Mouse (Mus musculus) liver, embryonic 15.5 days (tissue): Measurements from ENCODE around the gene Zfp281. TPM values are rescaled to one million over a fixed set of nuclear protein-coding genes. Genes with fewer than 3 reads are reported as not detected.

ENCODE experiments used
- ATAC-seq: fragments of 200-750 bp; cut with Nextera tagmentation; 2 replicates; pipeline ENCODE4 v1.8.0; 2017; ENCODE audit warnings: moderate number of reproducible peaks, mild to moderate bottlenecking, moderate library complexity; ENCODE audit not compliant: insufficient read depth
- H3K27ac ChIP-seq: fragments of 300-500 bp; sonication (generic); replicated peaks from 2 replicates; pipeline ENCODE4 v1.5.1; 2015; ENCODE audit warnings: mild to moderate bottlenecking, inconsistent platforms
- H3K27me3 ChIP-seq: fragments of 300-500 bp; sonication (generic); 2 replicates; pipeline ENCODE4 v1.6.1; 2015; ENCODE audit warnings: mild to moderate bottlenecking, inconsistent platforms
- H3K36me3 ChIP-seq: fragments of 300-500 bp; sonication (generic); replicated peaks from 2 replicates; pipeline ENCODE4 v1.6.1; 2015; ENCODE audit warnings: moderate library complexity, mild to moderate bottlenecking, inconsistent platforms
- H3K4me1 ChIP-seq: fragments of 300-500 bp; sonication (generic); replicated peaks from 2 replicates; pipeline ENCODE4 v1.6.1; 2015; ENCODE audit warnings: inconsistent platforms
- H3K4me2 ChIP-seq: fragments of 300-500 bp; sonication (generic); 2 replicates; pipeline ENCODE4 v1.6.1; 2015; ENCODE audit warnings: moderate library complexity, mild to moderate bottlenecking, inconsistent platforms
- H3K4me3 ChIP-seq: fragments of 300-500 bp; sonication (generic); replicated peaks from 2 replicates; pipeline ENCODE4 v1.5.1; 2015; ENCODE audit warnings: mild to moderate bottlenecking, inconsistent platforms
- H3K9ac ChIP-seq: fragments of 300-500 bp; sonication (generic); 2 replicates; pipeline ENCODE4 v1.6.1; 2015; ENCODE audit warnings: moderate library complexity, mild to moderate bottlenecking, inconsistent platforms
- H3K9me3 ChIP-seq: fragments of 300-500 bp; sonication (generic); replicated peaks from 2 replicates; pipeline ENCODE4 v1.6.1; 2016; ENCODE audit warnings: inconsistent platforms
- WGBS: fragments of 180-500 bp; shearing (Covaris S2); methylation state at CpG from one replicate; pipeline ENCODE4 v1.1.7; 2015; ENCODE audit warnings: mixed read lengths; ENCODE audit not compliant: insufficient replicate concordance; 5-methylcytosine and 5-hydroxymethylcytosine counted together
- polyA plus RNA-seq: library from polyadenylated mRNA; unstranded; fragments of >200 nt; fragmentation: Nextera tagmentation; extraction: Ambion mirVana; gene quantifications from 2 replicates; pipeline ENCODE4 v1.2.1, GENCODE M21; 2015

Gene Zfp281
- polyA plus RNA-seq, result 6.0 and 6.6 TPM in 2 replicates

- Histone ChIP-seq H3K4me2 (peak within 1 kb of the TSS; percentile 95), H3K36me3 (peaks cover 17% of the 10 kb centered on the region; the same call in 1 of the 2 replicates), H3K4me1 (peaks cover 33% of the 10 kb centered on the region), H3K4me3 (peak within 1 kb of the TSS; percentile 92), H3K9me3 (no peaks in the 10 kb centered on the region), H3K27me3 (no peaks in the 10 kb centered on the region), H3K9ac (peak within 1 kb of the TSS; percentile 87), H3K27ac (peak within 1 kb of the TSS; percentile 74)
- peak; percentile 92 for ATAC-seq
- WGBS, result under 1% methylated on average over 45 of the region's 45 CpGs
Observed at GRCm38 (mm10) chr1:136624146-136625018, at the start of gene Zfp281. Gene Zfp281, plus strand, starts transcription at chr1:136624901.

- WGBS, result 18% methylated on average over 16 of the region's 16 CpGs
Observed at GRCm38 (mm10) chr1:136577890-136578663, 46.6 kb upstream of the Zfp281 start.

GRCm38 (mm10) chr1:136579360-136579759 lies 45.3 kb upstream of the Zfp281 start:
- ATAC-seq, result no peak
- H3K9ac ChIP-seq, result no peak overlapping the region
- H3K4me1 ChIP-seq, result no peaks in the 10 kb centered on the region; the same call in 1 of the 2 replicates
- no peak overlapping the region for H3K27ac ChIP-seq
- H3K9me3 ChIP-seq, result no peaks in the 10 kb centered on the region
- H3K36me3 ChIP-seq, result no peaks in the 10 kb centered on the region
- no peak overlapping the region for H3K4me3 ChIP-seq
- H3K4me2 ChIP-seq, result no peak overlapping the region
- WGBS, result 20% methylated on average over 14 of the region's 14 CpGs
- H3K27me3 ChIP-seq, result peaks cover 4% of the 10 kb centered on the region; the same call in 1 of the 2 replicates

More at GRCm38 (mm10) chr1:136577890-136578663, 46.6 kb upstream of the Zfp281 start:
- ATAC-seq, result no peak
- Histone ChIP-seq H3K4me1 (no peaks in the 10 kb centered on the region; the same call in 1 of the 2 replicates), H3K9me3 (no peaks in the 10 kb centered on the region), H3K27me3 (peaks cover 4% of the 10 kb centered on the region; the same call in 1 of the 2 replicates), H3K36me3 (no peaks in the 10 kb centered on the region), H3K4me2 (peak overlapping the region; percentile 25; the same call in 1 of the 2 replicates), H3K4me3 (no peak overlapping the region), H3K9ac (no peak overlapping the region), H3K27ac (no peak overlapping the region)

GRCm38 (mm10) chr1:136580266-136580665 lies 44.4 kb upstream of the Zfp281 start:
- Histone ChIP-seq H3K4me2 (no peak overlapping the region), H3K4me3 (no peak overlapping the region), H3K27ac (no peak overlapping the region), H3K9me3 (no peaks in the 10 kb centered on the region), H3K4me1 (no peaks in the 10 kb centered on the region; the same call in 1 of the 2 replicates), H3K36me3 (no peaks in the 10 kb centered on the region), H3K9ac (no peak overlapping the region), H3K27me3 (peaks cover 4% of the 10 kb centered on the region; the same call in 1 of the 2 replicates)
- 31% methylated on average over 8 of the region's 8 CpGs for WGBS
- ATAC-seq, result no peak

- no peak overlapping the region for H3K9ac ChIP-seq
- 36% methylated on average over 8 of the region's 8 CpGs for WGBS
- ATAC-seq, result no peak
Observed at GRCm38 (mm10) chr1:136581841-136582240, 42.9 kb upstream of the Zfp281 start.

GRCm38 (mm10) chr1:136587761-136588405 lies 36.8 kb upstream of the Zfp281 start:
- H3K36me3 ChIP-seq, result no peaks in the 10 kb centered on the region
- no peak overlapping the region for H3K4me3 ChIP-seq
- WGBS, result 70% methylated on average over 13 of the region's 13 CpGs
- ATAC-seq, result no peak
- H3K4me2 ChIP-seq, result no peak overlapping the region
- no peaks in the 10 kb centered on the region for H3K9me3 ChIP-seq
- 0 out of 2 replicates have a peak, but pooled peaks cover 8% of the 10 kb centered on the region for H3K27me3 ChIP-seq
- H3K9ac ChIP-seq, result no peak overlapping the region
- no peaks in the 10 kb centered on the region for H3K4me1 ChIP-seq
- H3K27ac ChIP-seq, result no peak overlapping the region

More at GRCm38 (mm10) chr1:136581841-136582240, 42.9 kb upstream of the Zfp281 start:
- Histone ChIP-seq H3K9me3 (no peaks in the 10 kb centered on the region), H3K4me1 (no peaks in the 10 kb centered on the region; the same call in 1 of the 2 replicates), H3K27ac (no peak overlapping the region), H3K4me2 (no peak overlapping the region), H3K4me3 (no peak overlapping the region), H3K27me3 (peaks cover 4% of the 10 kb centered on the region; the same call in 1 of the 2 replicates), H3K36me3 (no peaks in the 10 kb centered on the region)

GRCm38 (mm10) chr1:136588908-136589307 lies 35.8 kb upstream of the Zfp281 start:
- H3K4me2 ChIP-seq, result no peak overlapping the region
- no peak overlapping the region for H3K4me3 ChIP-seq
- no peak for ATAC-seq
- H3K4me1 ChIP-seq, result no peaks in the 10 kb centered on the region
- no peaks in the 10 kb centered on the region for H3K36me3 ChIP-seq
- 0 out of 2 replicates have a peak, but pooled peaks cover 8% of the 10 kb centered on the region for H3K27me3 ChIP-seq
- 19% methylated on average over 9 of the region's 9 CpGs for WGBS
- no peak overlapping the region for H3K27ac ChIP-seq
- H3K9me3 ChIP-seq, result no peaks in the 10 kb centered on the region
- H3K9ac ChIP-seq, result no peak overlapping the region

GRCm38 (mm10) chr1:136592741-136593140 lies 32.0 kb upstream of the Zfp281 start:
- no peak overlapping the region for H3K4me2 ChIP-seq
- no peak overlapping the region for H3K4me3 ChIP-seq
- ATAC-seq, result no peak
- no peaks in the 10 kb centered on the region for H3K4me1 ChIP-seq
- H3K27ac ChIP-seq, result no peak overlapping the region
- WGBS, result 71% methylated on average over 2 of the region's 2 CpGs
- H3K36me3 ChIP-seq, result no peaks in the 10 kb centered on the region
- no peaks in the 10 kb centered on the region for H3K9me3 ChIP-seq
- no peak overlapping the region for H3K9ac ChIP-seq
- H3K27me3 ChIP-seq, result 0 out of 2 replicates have a peak, but pooled peaks cover 8% of the 10 kb centered on the region

GRCm38 (mm10) chr1:136594235-136594850 lies 30.4 kb upstream of the Zfp281 start:
- Histone ChIP-seq H3K4me1 (no peaks in the 10 kb centered on the region), H3K4me3 (no peak overlapping the region), H3K9me3 (no peaks in the 10 kb centered on the region), H3K9ac (no peak overlapping the region), H3K4me2 (no peak overlapping the region), H3K27ac (no peak overlapping the region), H3K36me3 (no peaks in the 10 kb centered on the region), H3K27me3 (0 out of 2 replicates have a peak, but pooled peaks cover under 1% of the 10 kb centered on the region)
- ATAC-seq, result no peak
- 68% methylated on average over 5 of the region's 5 CpGs for WGBS

GRCm38 (mm10) chr1:136596821-136597220 lies 27.9 kb upstream of the Zfp281 start:
- WGBS, result 47% methylated on average over 2 of the region's 2 CpGs
- H3K27ac ChIP-seq, result no peak overlapping the region
- no peak overlapping the region for H3K9ac ChIP-seq
- H3K4me3 ChIP-seq, result no peak overlapping the region
- ATAC-seq, result no peak
- no peaks in the 10 kb centered on the region for H3K9me3 ChIP-seq
- H3K27me3 ChIP-seq, result no peaks in the 10 kb centered on the region
- no peaks in the 10 kb centered on the region for H3K4me1 ChIP-seq
- no peak overlapping the region for H3K4me2 ChIP-seq
- H3K36me3 ChIP-seq, result no peaks in the 10 kb centered on the region
